Mouse (Mus musculus) testis, postnatal 10 days (tissue): ENCODE data around the gene Tiparp.

Source experiments
- DNase-seq: peaks from one replicate; pipeline ENCODE4 v3.0.0; 2021; ENCODE audit warnings: low spot score

The Tiparp gene

GRCm38 (mm10) chr3:65529471-65530215 is 1.4 kb downstream of the Tiparp start:
- DNase-seq: no peak

- DNase-seq: no peak
Observed at GRCm38 (mm10) chr3:65533014-65533413, 4.8 kb downstream of the Tiparp start.

GRCm38 (mm10) chr3:65533598-65533997 is 5.4 kb downstream of the Tiparp start:
- no peak for DNase-seq

GRCm38 (mm10) chr3:65534488-65534887 is 6.3 kb downstream of the Tiparp start:
- DNase-seq: no peak

- DNase-seq: no peak
Observed at GRCm38 (mm10) chr3:65535087-65535761, 7.0 kb downstream of the Tiparp start.

GRCm38 (mm10) chr3:65537288-65537687 is 9.1 kb downstream of the Tiparp start:
- no peak for DNase-seq

- no peak for DNase-seq
Observed at GRCm38 (mm10) chr3:65540906-65541551, 12.8 kb downstream of the Tiparp start.

GRCm38 (mm10) chr3:65541552-65541935 is 13.3 kb downstream of the Tiparp start:
- no peak for DNase-seq

GRCm38 (mm10) chr3:65549785-65550184 is 21.6 kb downstream of the Tiparp start:
- DNase-seq: no peak

- DNase-seq: no peak
Observed at GRCm38 (mm10) chr3:65551065-65551464, 22.9 kb downstream of the Tiparp start.

GRCm38 (mm10) chr3:65554633-65555032 is 26.4 kb downstream of the Tiparp start:
- no peak for DNase-seq

GRCm38 (mm10) chr3:65558679-65559078 is 30.5 kb downstream of the Tiparp start:
- no peak for DNase-seq

GRCm38 (mm10) chr3:65562212-65562611 is 34.0 kb downstream of the Tiparp start:
- DNase-seq: no peak

- no peak for DNase-seq
Observed at GRCm38 (mm10) chr3:65562694-65563093, 34.5 kb downstream of the Tiparp start.

GRCm38 (mm10) chr3:65563926-65564624 is 35.9 kb downstream of the Tiparp start:
- no peak for DNase-seq

GRCm38 (mm10) chr3:65565632-65566300 is 37.6 kb downstream of the Tiparp start:
- DNase-seq: no peak

GRCm38 (mm10) chr3:65569941-65570340 is 41.7 kb downstream of the Tiparp start:
- no peak for DNase-seq

- DNase-seq: no peak
Observed at GRCm38 (mm10) chr3:65573516-65573915, 45.3 kb downstream of the Tiparp start.

- no peak for DNase-seq
Observed at GRCm38 (mm10) chr3:65577602-65578001, 49.4 kb downstream of the Tiparp start.

GRCm38 (mm10) chr3:65579260-65579921 is 51.2 kb downstream of the Tiparp start:
- DNase-seq: no peak

- no peak for DNase-seq
Observed at GRCm38 (mm10) chr3:65581596-65581995, 53.4 kb downstream of the Tiparp start.
